Mouse (Mus musculus): ENCODE measurements around the gene Spef1. TPM values are rescaled to one million over a fixed set of nuclear protein-coding genes. Genes with fewer than 3 reads are reported as not detected.

Gene Spef1
- polyA plus RNA-seq, 1 experiment from 2014 or later: 10.9 TPM

DNA sequence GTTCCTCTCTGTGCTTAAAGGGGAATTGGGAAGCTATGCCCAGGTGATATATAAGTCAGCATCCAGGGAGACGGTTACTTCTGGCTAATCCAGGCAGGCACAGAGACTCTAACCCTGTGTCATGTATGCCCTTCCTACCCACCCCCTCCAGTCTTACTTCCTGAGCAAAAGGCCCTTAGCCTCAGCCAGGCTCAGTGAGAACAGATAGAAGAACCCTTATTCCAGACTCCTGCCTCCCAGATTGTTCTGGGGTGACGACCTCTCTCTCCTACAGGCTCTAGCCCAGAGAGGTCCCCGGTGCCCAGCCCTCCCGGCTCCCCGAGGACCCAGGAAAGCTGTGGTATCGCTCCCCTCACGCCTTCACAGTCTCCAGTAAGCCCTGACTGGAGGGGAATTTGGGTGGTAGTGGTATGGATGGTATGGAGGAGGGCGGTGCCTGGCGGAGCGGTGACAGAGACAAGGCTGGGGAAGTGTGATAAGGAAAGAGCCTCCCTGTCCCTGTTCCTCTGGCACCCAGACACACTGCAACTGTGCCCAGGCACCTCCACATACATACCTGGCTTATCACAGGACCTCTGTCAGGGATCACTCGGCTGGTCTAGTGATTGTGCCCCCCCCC is 51.5 kb downstream of the Spef1 start:
- no peaks in the 10 kb centered on the region for H3K4me1 ChIP-seq (replicated peaks)
- H3K9ac ChIP-seq: no peak overlapping the region
- H3K9me3 ChIP-seq: no peaks in the 10 kb centered on the region
- no peak overlapping the region for H3K27ac ChIP-seq (replicated peaks)
- no peak overlapping the region for H3K4me3 ChIP-seq
- H3K4me2 ChIP-seq: no peak overlapping the region
- no peaks in the 10 kb centered on the region for H3K27me3 ChIP-seq
- 77% methylated on average over 11 of the region's 11 CpGs for WGBS
- no peaks in the 10 kb centered on the region for H3K36me3 ChIP-seq
- ATAC-seq (ENCODE audit: low FRiP score, low read depth): peak; percentile 32; the same call in 1 of the 2 replicates

DNA sequence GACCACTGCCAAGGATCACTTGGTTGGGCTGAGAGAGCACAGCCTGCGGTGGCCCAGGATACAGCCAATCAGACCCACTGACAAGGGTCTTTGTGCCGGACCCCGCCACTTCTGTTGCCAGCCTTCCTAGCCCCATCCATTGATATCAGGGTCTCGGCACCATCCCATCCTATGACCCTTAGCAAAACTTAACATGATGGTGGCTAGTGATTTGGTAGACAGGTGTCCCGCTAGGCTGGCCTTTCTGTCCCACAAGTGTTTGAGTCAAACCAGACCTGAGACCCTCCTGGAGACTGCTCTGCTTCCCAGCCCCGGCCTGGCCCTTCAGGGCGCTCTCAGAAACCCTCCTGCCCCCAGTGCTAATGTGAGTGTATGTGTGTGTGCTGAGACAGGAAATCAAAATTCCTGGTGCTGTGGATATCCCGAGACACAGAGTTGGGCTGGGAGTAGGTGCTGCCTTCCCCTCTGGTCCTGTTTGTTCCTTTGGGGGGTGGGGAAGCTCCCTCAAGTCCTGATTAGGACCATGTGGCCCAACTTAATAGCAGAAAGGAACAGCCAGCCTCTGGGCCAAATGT is 52.2 kb downstream of the Spef1 start:
- Histone ChIP-seq H3K4me3 (no peak overlapping the region), H3K4me2 (no peak overlapping the region), H3K27ac (replicated peaks) (peak overlapping the region; percentile 42), H3K9me3 (no peaks in the 10 kb centered on the region), H3K4me1 (replicated peaks) (no peaks in the 10 kb centered on the region), H3K9ac (no peak overlapping the region), H3K27me3 (no peaks in the 10 kb centered on the region), H3K36me3 (no peaks in the 10 kb centered on the region)
- WGBS: 87% methylated on average over 8 of the region's 8 CpGs
- no peak for ATAC-seq (ENCODE audit: low FRiP score, low read depth)

DNA sequence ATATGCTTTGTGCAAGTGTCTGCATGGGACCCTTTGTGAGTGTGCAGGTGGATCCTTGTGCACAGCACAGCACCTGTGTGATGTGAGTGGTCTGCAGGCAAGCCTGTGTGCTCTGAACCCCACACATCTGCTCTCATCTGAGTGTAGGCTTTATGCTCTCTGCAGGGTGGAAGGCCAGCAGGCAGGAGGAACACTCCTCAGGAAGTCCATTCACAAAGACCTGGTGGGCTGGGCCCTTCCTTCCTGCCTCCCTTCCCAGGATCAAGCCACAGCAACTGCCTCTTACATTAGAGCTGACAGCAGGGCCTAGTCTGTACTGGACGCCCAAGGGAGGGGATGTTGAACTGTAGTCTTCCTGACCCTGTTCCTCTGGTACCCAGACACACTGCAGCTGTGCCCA is 52.7 kb downstream of the Spef1 start:
- H3K27ac ChIP-seq (replicated peaks): no peak overlapping the region
- no peaks in the 10 kb centered on the region for H3K9me3 ChIP-seq
- no peak overlapping the region for H3K4me3 ChIP-seq
- no peaks in the 10 kb centered on the region for H3K27me3 ChIP-seq
- no peak overlapping the region for H3K9ac ChIP-seq
- H3K36me3 ChIP-seq: no peaks in the 10 kb centered on the region
- H3K4me1 ChIP-seq (replicated peaks): no peaks in the 10 kb centered on the region
- ATAC-seq (ENCODE audit: low FRiP score, low read depth): no peak
- whole genome bisulfite sequencing: 70% methylated on average over 1 of the region's 1 CpGs
- no peak overlapping the region for H3K4me2 ChIP-seq

DNA sequence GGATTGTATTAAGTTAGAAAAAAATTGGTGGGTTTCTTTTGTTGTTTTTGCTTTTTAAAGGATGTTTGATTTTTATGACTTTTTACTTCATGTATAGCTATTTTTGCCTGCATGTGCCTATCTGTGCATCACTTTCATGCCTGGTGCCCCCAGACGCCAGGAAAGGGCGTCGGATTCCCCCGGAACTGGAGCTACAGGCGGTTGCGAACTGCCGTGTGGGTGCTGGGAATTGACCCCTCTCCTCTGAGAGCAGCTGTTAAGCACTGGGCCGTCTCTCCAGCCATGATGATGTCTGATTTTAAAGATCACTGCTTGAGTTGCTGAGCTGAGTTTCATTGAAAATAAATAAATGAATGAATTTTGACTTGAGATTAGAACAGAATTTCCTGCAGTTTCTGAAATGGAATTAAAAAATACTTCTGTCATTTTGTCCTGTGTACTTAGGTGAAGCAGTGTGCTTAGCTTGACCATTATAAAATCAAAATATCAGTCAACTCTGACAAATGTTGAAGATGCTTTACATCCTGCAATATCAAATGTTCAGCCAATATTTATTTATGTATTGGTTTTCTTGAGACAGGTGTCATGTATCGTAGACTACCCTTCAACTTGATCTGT is 54.0 kb downstream of the Spef1 start, which contains the start of gene Gm11037:
Gm11037 (plus strand) TSS at position 568 of the 618 bp plus-strand sequence.
- Histone ChIP-seq H3K27ac (replicated peaks) (no peak within 1 kb of the TSS), H3K4me1 (replicated peaks) (no peaks in the 10 kb centered on the region), H3K4me2 (no peak within 1 kb of the TSS), H3K27me3 (no peaks in the 10 kb centered on the region), H3K4me3 (no peak within 1 kb of the TSS), H3K9me3 (no peaks in the 10 kb centered on the region), H3K36me3 (no peaks in the 10 kb centered on the region), H3K9ac (no peak within 1 kb of the TSS)
- ATAC-seq (ENCODE audit: low FRiP score, low read depth): no peak
- 80% methylated on average over 9 of the region's 9 CpGs for WGBS

DNA sequence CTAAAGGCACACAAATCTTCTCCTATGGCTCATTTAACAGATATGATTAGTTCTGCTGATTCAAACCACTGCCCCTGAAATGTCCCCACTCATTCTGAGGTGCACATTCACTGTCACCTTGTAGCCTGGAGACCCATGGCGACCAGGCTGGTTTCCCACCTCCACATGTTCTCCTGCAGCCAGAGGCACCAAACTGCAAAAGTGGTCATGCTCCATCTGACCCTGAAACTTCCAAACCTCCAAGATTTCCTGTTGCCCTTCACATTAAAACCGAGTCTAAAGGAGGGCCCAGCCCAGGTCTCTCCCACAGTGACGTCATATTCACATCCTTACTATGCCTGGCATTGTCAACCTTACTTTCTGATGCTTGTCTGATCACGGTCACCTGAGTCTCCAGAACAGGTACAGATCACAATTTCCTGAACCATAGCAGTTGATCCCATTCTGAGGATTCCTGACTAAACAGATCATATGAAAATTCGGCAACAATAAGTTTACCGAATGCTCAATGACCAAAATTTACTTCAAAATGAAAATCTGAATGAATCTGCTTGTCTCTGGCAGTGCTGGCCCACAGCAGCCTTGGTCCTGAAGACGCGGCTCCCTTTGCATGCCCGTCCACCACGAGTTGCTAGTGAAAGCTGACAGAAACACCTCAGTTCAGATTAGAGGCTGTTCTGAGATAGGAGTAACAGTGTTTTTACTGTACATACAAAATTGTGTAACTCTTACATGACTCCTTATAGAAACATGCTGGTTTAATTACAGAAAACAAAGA is 54.8 kb downstream of the Spef1 start:
- 86% methylated on average over 10 of the region's 10 CpGs for WGBS
- Histone ChIP-seq H3K9ac (no peak overlapping the region), H3K9me3 (no peaks in the 10 kb centered on the region), H3K36me3 (no peaks in the 10 kb centered on the region), H3K4me3 (no peak overlapping the region), H3K4me2 (no peak overlapping the region), H3K4me1 (replicated peaks) (peaks cover 4% of the 10 kb centered on the region), H3K27ac (replicated peaks) (no peak overlapping the region), H3K27me3 (no peaks in the 10 kb centered on the region)
- no peak for ATAC-seq (ENCODE audit: low FRiP score, low read depth)

DNA sequence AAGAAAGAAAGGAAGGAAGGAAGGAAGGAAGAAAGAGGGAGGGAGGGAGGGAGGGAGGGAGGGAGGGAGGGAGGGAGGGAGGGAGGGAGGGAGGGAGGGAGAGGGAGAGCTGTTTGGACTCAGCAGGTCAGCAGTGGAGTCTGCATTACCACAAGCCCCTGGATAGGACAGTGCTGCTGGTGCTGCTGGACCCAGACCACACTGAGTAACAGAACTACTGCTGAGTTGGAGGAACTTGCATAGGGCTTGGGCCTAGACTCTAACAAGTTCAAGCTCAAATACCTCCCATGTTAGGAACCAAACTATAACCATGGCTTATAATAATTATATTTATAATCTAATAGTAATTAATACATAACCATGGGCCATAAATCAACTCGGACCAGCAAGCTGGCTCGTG is 56.2 kb downstream of the Spef1 start:
- no peak for ATAC-seq (ENCODE audit: low FRiP score, low read depth)
- no peaks in the 10 kb centered on the region for H3K27me3 ChIP-seq
- no peaks in the 10 kb centered on the region for H3K9me3 ChIP-seq
- 88% methylated on average over 2 of the region's 2 CpGs for WGBS
- H3K4me1 ChIP-seq (replicated peaks): peaks cover 14% of the 10 kb centered on the region
- H3K4me3 ChIP-seq: no peak overlapping the region
- H3K9ac ChIP-seq: no peak overlapping the region
- H3K27ac ChIP-seq (replicated peaks): no peak overlapping the region
- no peak overlapping the region for H3K4me2 ChIP-seq
- no peaks in the 10 kb centered on the region for H3K36me3 ChIP-seq

DNA sequence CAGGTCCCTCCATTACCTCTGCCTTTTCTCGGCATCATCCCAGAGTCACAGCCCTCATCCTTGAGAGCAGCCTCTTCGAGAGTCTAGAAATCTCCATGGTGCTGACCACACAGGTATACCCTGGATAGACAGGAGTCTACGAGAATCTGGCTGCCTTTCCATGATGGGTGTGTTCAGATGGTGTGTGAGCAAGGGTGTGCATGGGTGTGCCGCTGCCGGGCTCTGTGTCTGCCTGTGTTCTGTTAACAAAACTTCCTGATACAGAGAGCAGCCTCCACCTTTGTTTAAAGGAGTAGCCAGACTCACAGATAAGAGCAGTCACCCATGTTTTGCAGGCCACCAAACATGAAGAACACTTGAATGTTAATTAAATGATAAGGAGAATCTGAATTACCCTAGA is 57.2 kb downstream of the Spef1 start:
- H3K27me3 ChIP-seq: no peaks in the 10 kb centered on the region
- ATAC-seq (ENCODE audit: low FRiP score, low read depth): no peak
- 75% methylated on average over 5 of the region's 5 CpGs for WGBS
- H3K4me1 ChIP-seq (replicated peaks): peaks cover 14% of the 10 kb centered on the region
- no peaks in the 10 kb centered on the region for H3K9me3 ChIP-seq
- no peak overlapping the region for H3K9ac ChIP-seq
- H3K36me3 ChIP-seq: no peaks in the 10 kb centered on the region
- no peak overlapping the region for H3K4me2 ChIP-seq
- H3K4me3 ChIP-seq: no peak overlapping the region
- no peak overlapping the region for H3K27ac ChIP-seq (replicated peaks)

DNA sequence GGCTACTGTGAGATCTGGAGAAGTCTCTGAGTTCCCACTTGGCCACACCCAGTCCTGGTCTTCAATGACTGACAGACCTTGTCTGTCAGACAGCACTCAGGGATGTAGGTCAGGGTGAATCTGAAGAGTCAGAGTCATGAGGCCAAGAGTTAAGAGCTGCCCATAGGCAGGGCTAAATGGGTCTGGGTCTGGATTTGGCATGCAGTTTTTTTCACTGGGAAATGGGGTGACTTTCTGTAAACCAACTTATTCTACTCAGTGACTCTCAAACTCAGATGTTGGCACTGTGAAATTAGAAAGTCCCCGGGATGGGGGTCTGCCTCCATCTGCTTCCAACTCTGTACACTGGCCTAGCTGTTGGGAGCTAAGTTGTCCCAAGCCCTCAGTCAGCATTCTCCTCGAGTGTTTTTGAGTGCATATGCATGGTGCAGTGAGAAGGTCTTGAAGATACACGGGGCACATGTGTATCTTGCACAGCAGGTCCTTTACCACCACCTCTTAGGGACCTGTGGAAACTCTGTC is 58.4 kb downstream of the Spef1 start:
- no peak for ATAC-seq (ENCODE audit: low FRiP score, low read depth)
- Histone ChIP-seq H3K4me2 (peak overlapping the region; percentile 19; the same call in 1 of the 2 replicates), H3K27me3 (no peaks in the 10 kb centered on the region), H3K9ac (no peak overlapping the region), H3K4me3 (no peak overlapping the region), H3K36me3 (no peaks in the 10 kb centered on the region), H3K4me1 (replicated peaks) (peaks cover 14% of the 10 kb centered on the region), H3K27ac (replicated peaks) (no peak overlapping the region), H3K9me3 (no peaks in the 10 kb centered on the region)
- 86% methylated on average over 3 of the region's 3 CpGs for WGBS

DNA sequence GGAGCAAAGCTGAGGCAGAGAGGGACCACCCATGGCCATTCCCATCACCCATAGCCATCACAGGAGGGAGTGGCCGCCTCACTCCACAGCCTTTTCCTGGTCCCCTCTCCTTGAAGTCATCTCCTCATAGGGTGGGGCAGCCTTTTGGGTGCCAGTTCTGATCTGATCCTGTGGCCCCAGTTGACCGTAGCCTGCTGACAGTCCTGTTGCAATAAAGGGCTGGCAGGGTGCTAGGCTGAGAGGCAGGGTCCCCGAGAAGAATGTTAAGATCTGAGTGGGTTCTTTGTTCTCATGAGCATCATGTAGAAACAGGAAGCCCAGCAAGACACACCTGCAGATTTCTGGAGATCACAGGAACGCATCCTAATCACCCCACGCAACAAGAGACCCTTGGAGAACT is 58.9 kb downstream of the Spef1 start:
- Histone ChIP-seq H3K27me3 (no peaks in the 10 kb centered on the region), H3K27ac (replicated peaks) (no peak overlapping the region), H3K36me3 (no peaks in the 10 kb centered on the region), H3K9me3 (no peaks in the 10 kb centered on the region), H3K4me2 (peak overlapping the region; percentile 70), H3K4me1 (replicated peaks) (peaks cover 14% of the 10 kb centered on the region), H3K4me3 (0 out of 2 replicates have a peak overlapping the region, but pooled peaks have one; percentile 35), H3K9ac (no peak overlapping the region)
- WGBS: 89% methylated on average over 5 of the region's 5 CpGs
- no peak for ATAC-seq (ENCODE audit: low FRiP score, low read depth)

DNA sequence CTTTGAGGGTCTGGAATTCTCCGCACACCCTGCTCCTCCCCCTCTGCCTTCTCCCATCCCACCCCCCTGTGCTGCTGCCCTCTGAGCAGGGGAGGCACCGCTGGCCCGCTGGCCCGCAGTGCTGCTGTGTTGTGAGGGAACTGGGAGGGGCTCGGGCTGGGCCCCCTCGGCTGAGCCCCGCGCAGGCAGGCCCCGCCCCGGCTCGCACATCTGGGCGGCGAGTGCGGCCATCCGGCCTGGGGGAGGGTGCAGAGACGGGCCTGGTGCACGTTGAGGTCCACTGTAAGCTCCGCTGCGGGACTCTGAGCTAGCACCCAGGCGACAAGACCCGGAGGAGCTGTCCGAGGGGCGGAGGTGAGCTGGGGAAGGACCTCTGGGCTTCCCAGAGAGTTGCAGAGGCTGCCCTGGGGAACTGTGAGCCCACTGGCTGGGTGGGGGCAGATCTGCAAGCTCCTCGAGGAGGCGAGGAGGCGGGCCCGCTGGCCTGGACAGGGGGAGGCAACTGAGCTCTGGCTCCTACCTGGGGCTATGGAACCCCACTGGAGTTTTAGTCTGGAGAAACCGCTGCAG is 59.8 kb downstream of the Spef1 start, which contains the start of gene Hspa12b:
Hspa12b (plus strand) TSS at position 120 of the 570 bp plus-strand sequence.
- Histone ChIP-seq H3K4me1 (replicated peaks) (peaks cover 14% of the 10 kb centered on the region), H3K9ac (peak within 1 kb of the TSS; percentile 42), H3K36me3 (no peaks in the 10 kb centered on the region), H3K4me3 (peak within 1 kb of the TSS; percentile 35), H3K27me3 (no peaks in the 10 kb centered on the region), H3K9me3 (no peaks in the 10 kb centered on the region), H3K4me2 (peak within 1 kb of the TSS; percentile 70), H3K27ac (replicated peaks) (no peak within 1 kb of the TSS)
- WGBS: 2% methylated on average over 26 of the region's 28 CpGs
- ATAC-seq (ENCODE audit: low FRiP score, low read depth): peak; percentile 74

DNA sequence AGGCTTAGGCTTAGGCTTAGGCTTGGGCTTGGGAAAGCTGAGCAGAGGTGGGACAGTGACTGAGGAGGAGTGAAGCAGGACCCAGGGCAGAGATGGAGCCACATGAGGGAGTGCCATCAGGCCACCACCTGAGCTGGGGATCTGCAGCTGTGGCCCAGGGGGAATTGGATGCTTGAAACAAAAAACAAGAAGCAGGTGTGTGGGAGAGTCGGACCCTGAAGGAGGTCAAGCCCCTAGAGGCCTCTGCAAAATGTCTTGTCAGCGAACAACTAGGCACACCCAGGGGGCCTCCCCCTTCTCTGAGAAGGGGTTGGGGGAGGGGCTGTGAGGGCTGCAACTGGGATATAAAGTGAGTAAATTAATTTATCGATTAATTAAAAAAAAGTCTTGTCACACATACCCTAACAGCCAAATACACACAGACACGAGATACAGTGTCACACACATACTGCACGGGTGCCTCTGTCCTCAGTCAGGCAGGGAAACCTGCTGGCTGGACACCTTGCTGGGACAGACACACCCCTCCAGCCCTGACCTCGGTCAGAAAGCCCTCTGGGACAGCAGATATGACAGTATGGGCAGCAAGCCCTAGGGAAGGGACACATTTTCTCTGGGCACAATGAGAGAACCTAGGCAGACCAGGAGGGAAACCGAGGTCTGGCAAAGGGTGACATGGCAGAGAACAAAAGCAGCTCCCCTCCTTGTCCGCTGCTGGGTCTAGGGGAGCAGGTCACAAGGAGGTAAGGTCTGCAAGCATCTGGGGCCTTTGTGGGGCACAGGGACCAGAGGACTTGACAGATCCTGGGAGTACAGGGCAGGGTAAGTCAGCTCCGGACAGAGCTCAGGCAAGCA is 60.9 kb downstream of the Spef1 start:
- Histone ChIP-seq H3K4me3 (no peak overlapping the region), H3K9ac (no peak overlapping the region), H3K27me3 (no peaks in the 10 kb centered on the region), H3K4me2 (peak overlapping the region; percentile 70; the same call in 1 of the 2 replicates), H3K4me1 (replicated peaks) (peaks cover 14% of the 10 kb centered on the region), H3K36me3 (no peaks in the 10 kb centered on the region), H3K27ac (replicated peaks) (no peak overlapping the region), H3K9me3 (no peaks in the 10 kb centered on the region)
- ATAC-seq (ENCODE audit: low FRiP score, low read depth): no peak
- 39% methylated on average over 9 of the region's 9 CpGs for WGBS
